Mouse (Mus musculus) bone marrow macrophage, adult 2 months (primary cell): Measurements from ENCODE around the gene Adam19.

ENCODE experiments used
- CTCF ChIP-seq: IDR thresholded peaks from 2 replicates; pipeline ENCODE4 v1.5.1; 2012; ENCODE audit warnings: low read depth, mild to moderate bottlenecking, low read length, moderate library complexity
- POLR2A ChIP-seq: IDR thresholded peaks from 2 replicates; pipeline ENCODE4 v1.6.1; 2012; ENCODE audit warnings: mild to moderate bottlenecking, low read depth, low read length, borderline replicate concordance

DNA sequence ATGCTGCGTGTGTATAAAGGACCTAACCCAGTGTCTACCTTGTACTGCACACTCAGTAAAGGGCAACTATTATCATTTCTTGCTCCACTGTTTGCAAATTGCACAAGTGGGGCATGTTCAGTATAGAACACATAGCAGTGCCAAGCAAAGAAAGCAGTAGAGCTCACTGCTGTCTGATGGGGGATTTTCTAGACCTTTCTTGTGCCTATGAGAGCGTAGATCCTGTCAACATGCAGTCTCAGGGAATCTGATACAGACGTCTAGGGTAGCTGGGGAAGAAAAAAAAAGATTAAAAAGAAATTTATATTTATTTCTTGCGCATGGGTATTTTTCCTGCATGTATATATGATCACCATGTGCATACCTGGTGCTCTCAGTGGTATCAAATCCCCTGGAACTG is 14.4 kb downstream of the Adam19 start:
- no peak for TF ChIP-seq CTCF
- TF ChIP-seq POLR2A, result no peak
